Mouse (Mus musculus): Measurements from ENCODE around the gene Mapk11. TPM values are rescaled to one million over a fixed set of nuclear protein-coding genes. Genes with fewer than 3 reads are reported as not detected.
A peak's percentile ranks its signal among the peaks of the same experiment; 100 is the strongest.

Gene Mapk11
- polyA plus RNA-seq, 1 experiment from 2014 or later: 16.1 TPM

- H3K9me3 ChIP-seq: no peaks in the 10 kb centered on the region
- 85% methylated on average over 5 of the region's 5 CpGs for WGBS
- no peaks in the 10 kb centered on the region for H3K27me3 ChIP-seq (replicated peaks; ENCODE audit: low read depth, poor library complexity, severe bottlenecking)
- no peak for DNase-seq (ENCODE audit: low spot score)
- H3K27ac ChIP-seq (replicated peaks): peak overlapping the region; percentile 35
- no peak overlapping the region for H3K4me3 ChIP-seq
- peaks cover 58% of the 10 kb centered on the region for H3K36me3 ChIP-seq (replicated peaks)
- H3K4me1 ChIP-seq: peaks cover 79% of the 10 kb centered on the region
These were observed 22.2 kb upstream of the Mapk11 start for GRCm38 (mm10) chr15:89171526-89172051.

GRCm38 (mm10) chr15:89170102-89170501 lies 20.7 kb upstream of the Mapk11 start:
- Histone ChIP-seq H3K9me3 (no peaks in the 10 kb centered on the region), H3K36me3 (replicated peaks) (peaks cover 67% of the 10 kb centered on the region), H3K27ac (replicated peaks) (peak overlapping the region; percentile 72), H3K4me3 (peak overlapping the region; percentile 31; the same call in 1 of the 2 replicates), H3K27me3 (replicated peaks; ENCODE audit: low read depth, poor library complexity, severe bottlenecking) (no peaks in the 10 kb centered on the region), H3K4me1 (peaks cover 65% of the 10 kb centered on the region)
- DNase-seq (ENCODE audit: low spot score): no peak
- 65% methylated on average over 3 of the region's 3 CpGs for WGBS

GRCm38 (mm10) chr15:89169431-89169830 lies 20.0 kb upstream of the Mapk11 start:
- peaks cover 59% of the 10 kb centered on the region for H3K4me1 ChIP-seq
- H3K27me3 ChIP-seq (replicated peaks; ENCODE audit: low read depth, poor library complexity, severe bottlenecking): no peaks in the 10 kb centered on the region
- peak; percentile 88 for DNase-seq (ENCODE audit: low spot score)
- WGBS: 6% methylated on average over 10 of the region's 10 CpGs
- peak overlapping the region; percentile 72 for H3K27ac ChIP-seq (replicated peaks)
- peak overlapping the region; percentile 31 for H3K4me3 ChIP-seq
- H3K9me3 ChIP-seq: no peaks in the 10 kb centered on the region
- H3K36me3 ChIP-seq (replicated peaks): peaks cover 74% of the 10 kb centered on the region

GRCm38 (mm10) chr15:89168922-89169321 lies 19.5 kb upstream of the Mapk11 start:
- Histone ChIP-seq H3K36me3 (replicated peaks) (peaks cover 79% of the 10 kb centered on the region), H3K27me3 (replicated peaks; ENCODE audit: low read depth, poor library complexity, severe bottlenecking) (no peaks in the 10 kb centered on the region), H3K4me3 (peak overlapping the region; percentile 31; the same call in 1 of the 2 replicates), H3K9me3 (no peaks in the 10 kb centered on the region), H3K27ac (replicated peaks) (peak overlapping the region; percentile 72), H3K4me1 (peaks cover 53% of the 10 kb centered on the region)
- 59% methylated on average over 10 of the region's 10 CpGs for WGBS
- DNase-seq (ENCODE audit: low spot score): no peak

- peaks cover 100% of the 10 kb centered on the region for H3K36me3 ChIP-seq (replicated peaks)
These were observed 16.1 kb upstream of the Mapk11 start for GRCm38 (mm10) chr15:89165478-89165877.

GRCm38 (mm10) chr15:89161397-89161796 lies 12.0 kb upstream of the Mapk11 start:
- Histone ChIP-seq H3K4me3 (0 out of 2 replicates have a peak overlapping the region, but pooled peaks have one; percentile 5), H3K36me3 (replicated peaks) (peaks cover 100% of the 10 kb centered on the region), H3K9me3 (no peaks in the 10 kb centered on the region), H3K4me1 (peaks cover 8% of the 10 kb centered on the region; the same call in 1 of the 2 replicates), H3K27ac (replicated peaks) (no peak overlapping the region), H3K27me3 (replicated peaks; ENCODE audit: low read depth, poor library complexity, severe bottlenecking) (no peaks in the 10 kb centered on the region)
- peak; percentile 36 for DNase-seq (ENCODE audit: low spot score)
- 83% methylated on average over 9 of the region's 9 CpGs for WGBS

More at GRCm38 (mm10) chr15:89165478-89165877, 16.1 kb upstream of the Mapk11 start:
- DNase-seq (ENCODE audit: low spot score): no peak
- no peaks in the 10 kb centered on the region for H3K27me3 ChIP-seq (replicated peaks; ENCODE audit: low read depth, poor library complexity, severe bottlenecking)
- no peak overlapping the region for H3K4me3 ChIP-seq
- peaks cover 27% of the 10 kb centered on the region for H3K4me1 ChIP-seq
- WGBS: 93% methylated on average over 12 of the region's 12 CpGs
- no peak overlapping the region for H3K27ac ChIP-seq (replicated peaks)
- H3K9me3 ChIP-seq: no peaks in the 10 kb centered on the region

GRCm38 (mm10) chr15:89158516-89158915 lies 9.1 kb upstream of the Mapk11 start:
- no peak overlapping the region for H3K27ac ChIP-seq (replicated peaks)
- H3K36me3 ChIP-seq (replicated peaks): peaks cover 100% of the 10 kb centered on the region
- H3K9me3 ChIP-seq: no peaks in the 10 kb centered on the region
- no peaks in the 10 kb centered on the region for H3K27me3 ChIP-seq (replicated peaks; ENCODE audit: low read depth, poor library complexity, severe bottlenecking)
- H3K4me3 ChIP-seq: peak overlapping the region; percentile 11; the same call in 1 of the 2 replicates
- 94% methylated on average over 16 of the region's 16 CpGs for whole genome bisulfite sequencing
- H3K4me1 ChIP-seq: peaks cover 8% of the 10 kb centered on the region; the same call in 1 of the 2 replicates
- no peak for DNase-seq (ENCODE audit: low spot score)

GRCm38 (mm10) chr15:89157954-89158353 lies 8.5 kb upstream of the Mapk11 start:
- WGBS: 68% methylated on average over 7 of the region's 7 CpGs
- H3K4me3 ChIP-seq: no peak overlapping the region
- H3K9me3 ChIP-seq: no peaks in the 10 kb centered on the region
- peak; percentile 79 for DNase-seq (ENCODE audit: low spot score)
- peaks cover 8% of the 10 kb centered on the region; the same call in 1 of the 2 replicates for H3K4me1 ChIP-seq
- peaks cover 98% of the 10 kb centered on the region for H3K36me3 ChIP-seq (replicated peaks)
- H3K27me3 ChIP-seq (replicated peaks; ENCODE audit: low read depth, poor library complexity, severe bottlenecking): no peaks in the 10 kb centered on the region
- no peak overlapping the region for H3K27ac ChIP-seq (replicated peaks)

GRCm38 (mm10) chr15:89152312-89152711 lies 2.9 kb upstream of the Mapk11 start:
- H3K27me3 ChIP-seq (replicated peaks; ENCODE audit: low read depth, poor library complexity, severe bottlenecking): peaks cover 31% of the 10 kb centered on the region
- DNase-seq (ENCODE audit: low spot score): peak; percentile 62
- no peaks in the 10 kb centered on the region for H3K9me3 ChIP-seq
- peak overlapping the region; percentile 74 for H3K27ac ChIP-seq (replicated peaks)
- peaks cover 41% of the 10 kb centered on the region for H3K4me1 ChIP-seq
- peak overlapping the region; percentile 11; the same call in 1 of the 2 replicates for H3K4me3 ChIP-seq
- H3K36me3 ChIP-seq (replicated peaks): peaks cover 44% of the 10 kb centered on the region

GRCm38 (mm10) chr15:89150041-89150390 lies 588 bp upstream of the Mapk11 start:
- peaks cover 31% of the 10 kb centered on the region for H3K36me3 ChIP-seq (replicated peaks)
- H3K9me3 ChIP-seq: no peaks in the 10 kb centered on the region
- DNase-seq (ENCODE audit: low spot score): peak; percentile 79
- H3K27ac ChIP-seq (replicated peaks): peak overlapping the region; percentile 88
- 3% methylated on average over 13 of the region's 13 CpGs for WGBS
- H3K27me3 ChIP-seq (replicated peaks; ENCODE audit: low read depth, poor library complexity, severe bottlenecking): peaks cover 54% of the 10 kb centered on the region
- H3K4me1 ChIP-seq: peaks cover 59% of the 10 kb centered on the region
- H3K4me3 ChIP-seq: peak overlapping the region; percentile 83

- peak overlapping the region; percentile 83 for H3K4me3 ChIP-seq
- peaks cover 68% of the 10 kb centered on the region for H3K27me3 ChIP-seq (replicated peaks; ENCODE audit: low read depth, poor library complexity, severe bottlenecking)
- peak overlapping the region; percentile 88 for H3K27ac ChIP-seq (replicated peaks)
- WGBS: 8% methylated on average over 25 of the region's 25 CpGs
- H3K36me3 ChIP-seq (replicated peaks): peaks cover 30% of the 10 kb centered on the region
- no peaks in the 10 kb centered on the region for H3K9me3 ChIP-seq
- no peak for DNase-seq (ENCODE audit: low spot score)
- peaks cover 59% of the 10 kb centered on the region for H3K4me1 ChIP-seq
These were observed 745 bp downstream of the Mapk11 start for GRCm38 (mm10) chr15:89148496-89149270.

- peaks cover 76% of the 10 kb centered on the region for H3K27me3 ChIP-seq (replicated peaks; ENCODE audit: low read depth, poor library complexity, severe bottlenecking)
- H3K4me1 ChIP-seq: peaks cover 59% of the 10 kb centered on the region
- peaks cover 32% of the 10 kb centered on the region for H3K36me3 ChIP-seq (replicated peaks)
- H3K9me3 ChIP-seq: no peaks in the 10 kb centered on the region
- H3K4me3 ChIP-seq: peak overlapping the region; percentile 83
- 38% methylated on average over 4 of the region's 4 CpGs for WGBS
- no peak for DNase-seq (ENCODE audit: low spot score)
- H3K27ac ChIP-seq (replicated peaks): no peak overlapping the region
These were observed 1.5 kb downstream of the Mapk11 start for GRCm38 (mm10) chr15:89147895-89148294.

GRCm38 (mm10) chr15:89147456-89147855 lies 2.0 kb downstream of the Mapk11 start:
- WGBS: 25% methylated on average over 10 of the region's 10 CpGs
- Histone ChIP-seq H3K27ac (replicated peaks) (no peak overlapping the region), H3K9me3 (no peaks in the 10 kb centered on the region), H3K36me3 (replicated peaks) (peaks cover 33% of the 10 kb centered on the region), H3K4me1 (peaks cover 54% of the 10 kb centered on the region), H3K27me3 (replicated peaks; ENCODE audit: low read depth, poor library complexity, severe bottlenecking) (peaks cover 80% of the 10 kb centered on the region), H3K4me3 (peak overlapping the region; percentile 83)
- peak; percentile 30 for DNase-seq (ENCODE audit: low spot score)

Data from embryonic facial prominence, embryonic 10.5 days (tissue).